Mouse (Mus musculus) liver, embryonic 13.5 days (tissue): ENCODE results near the gene Lpp. TPM values are rescaled to one million over a fixed set of nuclear protein-coding genes. Genes with fewer than 3 reads are reported as not detected.
A peak's percentile ranks its signal among the peaks of the same experiment; 100 is the strongest.

ENCODE experiments used
- ATAC-seq: fragments of 200-750 bp; cut with Nextera tagmentation; 2 replicates; pipeline ENCODE4 v1.8.0; 2017; ENCODE audit warnings: low read depth, mild to moderate bottlenecking, moderate number of reproducible peaks, moderate library complexity
- DNase-seq: peaks from one replicate; pipeline ENCODE4 v3.0.0; 2022
- H3K27ac ChIP-seq: fragments of 300-500 bp; sonication (generic); 2 replicates; pipeline ENCODE4 v1.5.1; 2015; ENCODE audit warnings: moderate library complexity, mild to moderate bottlenecking, inconsistent platforms
- H3K27me3 ChIP-seq: fragments of 300-500 bp; sonication (generic); 2 replicates; pipeline ENCODE4 v1.6.1; 2015; ENCODE audit warnings: mild to moderate bottlenecking, inconsistent platforms
- H3K36me3 ChIP-seq: fragments of 300-500 bp; sonication (generic); 2 replicates; pipeline ENCODE4 v1.6.1; 2015; ENCODE audit warnings: mild to moderate bottlenecking, inconsistent platforms
- H3K4me1 ChIP-seq: fragments of 300-500 bp; sonication (generic); replicated peaks from 2 replicates; pipeline ENCODE4 v1.6.1; 2015; ENCODE audit warnings: inconsistent platforms
- H3K4me2 ChIP-seq: fragments of 300-500 bp; sonication (generic); 2 replicates; pipeline ENCODE4 v1.6.1; 2015; ENCODE audit warnings: inconsistent platforms, mild to moderate bottlenecking, moderate library complexity
- H3K4me3 ChIP-seq: fragments of 300-500 bp; sonication (generic); replicated peaks from 2 replicates; pipeline ENCODE4 v1.5.1; 2015; ENCODE audit warnings: mild to moderate bottlenecking, inconsistent platforms
- H3K9ac ChIP-seq: fragments of 300-500 bp; sonication (generic); 2 replicates; pipeline ENCODE4 v1.6.1; 2015; ENCODE audit warnings: mild to moderate bottlenecking, inconsistent platforms
- H3K9me3 ChIP-seq: fragments of 300-500 bp; sonication (generic); replicated peaks from 2 replicates; pipeline ENCODE4 v1.6.1; 2016; ENCODE audit warnings: inconsistent platforms
- WGBS: fragments of 180-500 bp; shearing (Covaris S2); methylation state at CpG from one replicate; pipeline ENCODE4 v1.1.7; 2015; ENCODE audit not compliant: insufficient replicate concordance; 5-methylcytosine and 5-hydroxymethylcytosine counted together
- polyA plus RNA-seq: library from polyadenylated mRNA; unstranded; fragments of >200 nt; fragmentation: Nextera tagmentation; extraction: Ambion mirVana; gene quantifications from 2 replicates; pipeline ENCODE4 v1.2.1, GENCODE M21; 2015

Lpp gene
- polyA plus RNA-seq, 1 experiment from 2014 or later: 6.1 TPM

DNA sequence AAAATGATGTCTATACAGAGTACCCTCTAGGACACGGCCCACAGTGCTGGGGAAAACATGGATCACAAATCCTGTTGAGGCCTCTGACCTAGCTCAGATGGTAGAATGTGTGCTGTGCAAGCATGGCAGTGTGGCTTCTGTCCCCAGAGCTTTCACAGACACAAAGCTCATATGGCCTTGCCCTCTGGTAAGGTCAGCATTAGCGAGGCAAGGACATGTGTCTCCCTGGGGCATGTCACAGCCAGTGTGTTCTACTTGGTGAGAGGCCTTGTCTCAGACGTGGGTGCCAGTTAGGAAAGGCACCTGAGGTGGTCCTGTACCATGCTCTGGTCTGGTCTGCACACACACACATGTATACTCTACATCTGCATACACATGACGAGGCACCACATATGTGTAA, 30.4 kb downstream of the Lpp start:
- H3K27me3 ChIP-seq: no peaks in the 10 kb centered on the region
- no peak overlapping the region for H3K4me2 ChIP-seq
- peaks cover 15% of the 10 kb centered on the region for H3K4me1 ChIP-seq
- DNase-seq (no peak), ATAC-seq (peak; percentile 18; the same call in 1 of the 2 replicates)
- H3K4me3 ChIP-seq: no peak overlapping the region
- H3K36me3 ChIP-seq: no peaks in the 10 kb centered on the region
- no peak overlapping the region for H3K9ac ChIP-seq
- H3K27ac ChIP-seq: no peak overlapping the region
- 50% methylated on average over 4 of the region's 4 CpGs for WGBS
- H3K9me3 ChIP-seq: no peaks in the 10 kb centered on the region

DNA sequence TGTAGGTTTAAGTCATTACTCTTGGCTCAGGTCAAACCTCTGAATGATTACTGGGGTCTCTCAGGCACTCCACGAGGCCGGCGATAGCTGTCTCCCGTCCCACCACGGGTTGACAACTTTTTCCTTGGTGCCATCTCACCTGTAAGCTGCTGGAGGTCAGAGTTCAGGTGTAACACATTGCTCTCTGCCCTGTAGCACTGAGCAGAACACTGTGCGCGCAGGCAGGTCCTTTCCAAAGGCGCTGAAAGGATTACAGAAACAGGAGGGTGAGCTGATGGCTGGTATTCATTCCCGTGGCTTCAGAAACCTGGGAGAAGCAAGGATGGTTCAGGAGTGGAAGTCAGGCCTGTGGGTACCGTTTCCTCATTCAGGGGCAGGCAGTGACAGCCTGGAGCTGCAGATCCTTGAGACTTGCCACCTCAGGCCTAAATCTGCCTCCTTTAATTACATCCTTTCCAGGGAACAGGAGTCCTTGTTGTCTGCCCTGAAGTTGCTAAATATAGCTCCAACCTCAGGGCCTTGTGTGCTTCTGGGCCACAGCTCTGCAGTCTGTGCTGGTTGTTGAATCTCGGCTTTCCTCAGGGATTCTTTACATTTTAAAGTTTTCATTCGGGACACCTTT, 31.2 kb downstream of the Lpp start:
- Histone ChIP-seq H3K36me3 (no peaks in the 10 kb centered on the region), H3K4me3 (no peak overlapping the region), H3K9ac (no peak overlapping the region), H3K27me3 (no peaks in the 10 kb centered on the region), H3K27ac (no peak overlapping the region), H3K9me3 (no peaks in the 10 kb centered on the region), H3K4me2 (no peak overlapping the region), H3K4me1 (peaks cover 15% of the 10 kb centered on the region)
- ATAC-seq: no peak
- no peak for DNase-seq
- WGBS: 59% methylated on average over 12 of the region's 12 CpGs

DNA sequence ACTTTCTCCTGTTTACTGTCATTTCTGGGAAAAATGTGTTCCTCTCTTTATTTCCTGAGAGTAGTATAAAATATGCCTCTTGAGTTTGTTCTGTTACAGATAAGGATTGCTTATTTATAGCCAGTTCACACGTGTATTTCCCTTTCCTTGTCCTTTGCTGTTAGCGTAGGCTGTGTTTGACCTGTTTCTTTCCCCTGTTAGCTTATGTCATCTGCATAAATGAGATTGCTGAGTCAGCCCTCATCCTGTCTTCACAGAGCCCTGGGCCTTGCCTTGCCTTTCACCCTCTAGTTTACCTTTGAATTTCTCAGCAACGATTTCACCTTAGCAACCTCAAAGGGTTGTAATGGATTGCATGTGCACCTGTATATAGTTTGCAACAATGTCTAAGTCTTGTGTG, 32.5 kb downstream of the Lpp start:
- no peak for ATAC-seq
- Histone ChIP-seq H3K36me3 (no peaks in the 10 kb centered on the region), H3K9ac (no peak overlapping the region), H3K27me3 (no peaks in the 10 kb centered on the region), H3K27ac (no peak overlapping the region), H3K4me3 (no peak overlapping the region), H3K4me2 (no peak overlapping the region), H3K9me3 (no peaks in the 10 kb centered on the region), H3K4me1 (peaks cover 15% of the 10 kb centered on the region)
- DNase-seq: no peak
- WGBS: 27% methylated on average over 3 of the region's 3 CpGs

DNA sequence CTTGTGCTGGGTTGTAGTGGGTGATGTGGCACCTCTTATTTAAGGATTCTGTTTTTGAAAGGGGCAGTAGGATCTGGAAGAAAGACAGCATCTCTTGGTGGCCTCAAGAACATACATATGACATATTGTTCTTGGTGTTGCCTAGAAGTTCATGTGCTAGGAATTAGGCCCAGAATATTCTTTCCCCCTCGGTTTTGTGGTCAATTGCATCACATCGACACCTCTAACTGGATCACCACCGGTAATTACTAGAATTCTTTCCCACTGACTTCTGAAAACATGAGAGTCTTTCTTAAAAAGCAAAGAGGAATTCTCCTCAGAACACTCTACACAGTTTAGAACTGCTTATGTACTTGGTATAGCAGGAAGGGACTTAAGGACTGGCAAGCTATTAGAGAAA, 34.3 kb downstream of the Lpp start:
- Histone ChIP-seq H3K4me2 (no peak overlapping the region), H3K36me3 (no peaks in the 10 kb centered on the region), H3K27me3 (no peaks in the 10 kb centered on the region), H3K9ac (no peak overlapping the region), H3K4me1 (peaks cover 15% of the 10 kb centered on the region), H3K4me3 (no peak overlapping the region), H3K9me3 (no peaks in the 10 kb centered on the region), H3K27ac (no peak overlapping the region)
- WGBS: 53% methylated on average over 3 of the region's 3 CpGs
- DNase-seq: no peak
- no peak for ATAC-seq

DNA sequence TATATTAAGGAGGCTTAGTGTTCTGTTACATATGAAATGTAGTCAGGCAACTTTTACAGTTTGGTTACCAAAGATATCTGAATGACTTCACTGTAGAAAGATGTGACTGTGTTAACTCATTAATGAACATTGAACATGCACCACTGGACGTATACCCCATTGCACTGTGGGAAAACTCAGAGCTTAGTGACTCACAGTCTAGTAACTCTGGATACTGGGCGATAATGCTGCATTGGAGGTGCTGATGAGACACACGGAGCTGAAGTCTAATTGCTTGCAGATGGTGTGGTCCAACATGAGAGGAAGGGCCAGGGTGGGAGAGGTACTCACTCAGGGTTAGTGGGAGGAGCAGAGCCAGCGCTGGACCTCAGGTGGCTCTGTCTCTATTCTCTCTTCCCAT, 34.7 kb downstream of the Lpp start:
- H3K9ac ChIP-seq: no peak overlapping the region
- H3K9me3 ChIP-seq: no peaks in the 10 kb centered on the region
- no peak overlapping the region for H3K4me2 ChIP-seq
- no peaks in the 10 kb centered on the region for H3K27me3 ChIP-seq
- H3K4me1 ChIP-seq: peaks cover 15% of the 10 kb centered on the region
- 61% methylated on average over 4 of the region's 4 CpGs for WGBS
- H3K36me3 ChIP-seq: no peaks in the 10 kb centered on the region
- DNase-seq: no peak
- no peak overlapping the region for H3K4me3 ChIP-seq
- no peak overlapping the region for H3K27ac ChIP-seq
- no peak for ATAC-seq

DNA sequence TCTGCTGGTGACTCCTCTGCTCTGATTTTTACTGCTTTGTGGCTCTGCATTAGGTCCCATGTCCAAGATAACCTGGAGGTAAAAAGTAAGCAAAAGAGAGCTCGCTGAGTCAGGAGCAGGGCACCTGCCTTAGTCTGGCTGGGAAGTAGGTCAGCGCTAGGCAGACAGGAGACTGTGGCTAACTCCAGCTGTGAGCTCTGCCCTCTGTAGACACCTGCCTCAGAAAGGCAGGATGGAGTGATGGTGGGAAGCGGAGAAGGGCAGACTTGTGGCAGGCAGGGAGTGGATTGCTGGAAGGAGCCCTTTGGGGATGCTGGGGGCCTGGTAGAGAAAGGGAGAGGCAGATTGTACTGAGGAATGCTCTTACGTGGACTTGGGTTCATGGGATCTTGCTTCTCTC, 35.4 kb downstream of the Lpp start:
- H3K9me3 ChIP-seq: no peaks in the 10 kb centered on the region
- DNase-seq (no peak), ATAC-seq (no peak)
- no peaks in the 10 kb centered on the region for H3K36me3 ChIP-seq
- 71% methylated on average over 4 of the region's 4 CpGs for WGBS
- H3K4me2 ChIP-seq: no peak overlapping the region
- H3K27me3 ChIP-seq: no peaks in the 10 kb centered on the region
- no peak overlapping the region for H3K9ac ChIP-seq
- H3K4me3 ChIP-seq: no peak overlapping the region
- H3K27ac ChIP-seq: no peak overlapping the region
- peaks cover 21% of the 10 kb centered on the region for H3K4me1 ChIP-seq

DNA sequence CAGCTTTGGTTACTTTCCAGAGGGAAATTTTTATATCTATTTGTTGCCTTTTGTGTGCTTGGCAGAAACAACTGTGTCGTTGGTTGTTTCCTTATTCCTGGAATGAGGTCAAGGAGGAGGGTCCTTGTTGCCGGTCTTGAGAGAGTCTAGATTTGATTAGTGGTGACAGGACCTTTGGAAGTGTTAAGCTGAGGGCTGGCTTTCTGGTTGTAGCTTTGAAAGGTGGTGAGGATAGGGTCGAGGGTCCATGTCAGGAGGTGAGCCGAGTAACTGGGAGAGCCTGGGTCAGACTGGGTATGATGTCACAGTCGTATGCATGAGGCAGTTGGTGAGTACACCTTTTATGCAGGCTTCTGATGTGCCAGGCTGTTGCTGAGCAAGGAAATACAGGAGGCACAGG, 36.4 kb downstream of the Lpp start:
- no peak for ATAC-seq
- Histone ChIP-seq H3K36me3 (no peaks in the 10 kb centered on the region), H3K27me3 (no peaks in the 10 kb centered on the region), H3K27ac (no peak overlapping the region), H3K4me1 (peaks cover 25% of the 10 kb centered on the region), H3K4me3 (no peak overlapping the region), H3K4me2 (no peak overlapping the region), H3K9me3 (no peaks in the 10 kb centered on the region), H3K9ac (no peak overlapping the region)
- WGBS: 54% methylated on average over 5 of the region's 5 CpGs
- DNase-seq: no peak

DNA sequence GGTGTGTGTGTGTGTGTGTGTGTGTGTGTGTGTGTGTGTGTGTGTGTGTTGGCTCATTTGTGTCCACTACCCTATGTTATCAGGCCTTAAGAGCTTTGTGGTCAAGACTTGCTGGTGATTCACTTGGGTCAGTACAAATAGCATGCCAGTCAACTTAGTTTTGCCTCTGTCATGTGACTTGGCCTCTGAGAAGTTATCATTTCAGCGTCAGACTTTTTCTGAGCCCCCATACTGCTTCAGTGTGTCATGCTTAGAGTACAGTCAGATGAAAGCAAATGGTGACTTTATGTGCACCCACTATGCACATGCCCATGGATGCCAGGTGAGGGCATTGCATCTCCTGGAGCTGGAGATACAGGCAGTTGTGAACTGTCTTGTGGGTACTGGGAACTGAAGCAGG, 38.5 kb downstream of the Lpp start:
- Histone ChIP-seq H3K27me3 (no peaks in the 10 kb centered on the region), H3K27ac (no peak overlapping the region), H3K9ac (no peak overlapping the region), H3K4me1 (peaks cover 32% of the 10 kb centered on the region), H3K36me3 (no peaks in the 10 kb centered on the region), H3K9me3 (no peaks in the 10 kb centered on the region), H3K4me2 (no peak overlapping the region), H3K4me3 (no peak overlapping the region)
- ATAC-seq (no peak), DNase-seq (no peak)
- 67% methylated on average over 1 of the region's 1 CpGs for WGBS

DNA sequence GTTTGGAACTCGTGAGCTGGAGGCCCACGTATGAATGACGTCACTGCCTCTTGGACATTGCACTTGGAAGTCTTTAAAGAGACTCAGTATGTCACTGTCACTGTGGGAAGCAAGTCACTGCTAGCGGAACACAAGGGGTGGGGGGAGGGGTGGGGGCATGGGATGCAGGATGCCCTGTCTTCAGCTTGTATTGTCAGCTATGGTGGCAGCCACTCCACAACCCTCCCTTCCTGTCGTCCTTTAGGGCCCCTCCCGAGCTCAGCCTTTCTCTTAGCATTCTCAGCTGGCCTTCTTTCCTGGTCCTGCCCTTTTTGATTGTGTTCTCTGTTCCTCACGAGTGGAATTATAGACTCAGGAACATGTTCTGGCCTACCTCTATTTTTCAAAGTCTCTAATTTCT, 40.3 kb downstream of the Lpp start:
- H3K36me3 ChIP-seq: no peaks in the 10 kb centered on the region
- no peaks in the 10 kb centered on the region for H3K27me3 ChIP-seq
- DNase-seq: no peak
- WGBS: 27% methylated on average over 7 of the region's 7 CpGs
- no peak overlapping the region for H3K9ac ChIP-seq
- no peak overlapping the region for H3K4me2 ChIP-seq
- no peak overlapping the region for H3K27ac ChIP-seq
- H3K4me1 ChIP-seq: peaks cover 30% of the 10 kb centered on the region
- H3K4me3 ChIP-seq: no peak overlapping the region
- ATAC-seq: no peak
- no peaks in the 10 kb centered on the region for H3K9me3 ChIP-seq

DNA sequence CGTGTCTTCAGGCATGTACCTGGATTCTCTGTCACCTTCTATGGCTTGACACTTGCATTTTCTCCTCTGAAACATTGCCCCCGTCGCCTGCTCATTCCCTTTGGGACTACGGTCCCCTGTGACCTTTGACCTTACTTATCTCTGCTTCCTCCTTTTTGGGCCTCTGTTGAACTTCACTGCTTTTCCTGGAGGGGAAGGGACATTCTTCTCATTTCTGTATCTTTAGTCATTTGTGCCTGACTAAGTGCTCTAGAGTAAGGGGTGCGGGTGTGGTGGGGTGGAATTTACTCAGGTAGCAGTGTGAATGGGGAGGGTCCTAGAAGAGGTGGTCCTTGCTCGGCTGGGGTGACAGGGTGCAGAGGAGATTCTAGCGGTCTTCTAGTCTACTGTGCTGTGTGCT, 40.7 kb downstream of the Lpp start:
- Histone ChIP-seq H3K36me3 (no peaks in the 10 kb centered on the region), H3K4me3 (no peak overlapping the region), H3K9ac (no peak overlapping the region), H3K4me2 (no peak overlapping the region), H3K4me1 (peaks cover 30% of the 10 kb centered on the region), H3K27ac (peak overlapping the region; percentile 24; the same call in 1 of the 2 replicates), H3K27me3 (no peaks in the 10 kb centered on the region), H3K9me3 (no peaks in the 10 kb centered on the region)
- WGBS: 38% methylated on average over 7 of the region's 7 CpGs
- no peak for DNase-seq
- ATAC-seq: no peak

DNA sequence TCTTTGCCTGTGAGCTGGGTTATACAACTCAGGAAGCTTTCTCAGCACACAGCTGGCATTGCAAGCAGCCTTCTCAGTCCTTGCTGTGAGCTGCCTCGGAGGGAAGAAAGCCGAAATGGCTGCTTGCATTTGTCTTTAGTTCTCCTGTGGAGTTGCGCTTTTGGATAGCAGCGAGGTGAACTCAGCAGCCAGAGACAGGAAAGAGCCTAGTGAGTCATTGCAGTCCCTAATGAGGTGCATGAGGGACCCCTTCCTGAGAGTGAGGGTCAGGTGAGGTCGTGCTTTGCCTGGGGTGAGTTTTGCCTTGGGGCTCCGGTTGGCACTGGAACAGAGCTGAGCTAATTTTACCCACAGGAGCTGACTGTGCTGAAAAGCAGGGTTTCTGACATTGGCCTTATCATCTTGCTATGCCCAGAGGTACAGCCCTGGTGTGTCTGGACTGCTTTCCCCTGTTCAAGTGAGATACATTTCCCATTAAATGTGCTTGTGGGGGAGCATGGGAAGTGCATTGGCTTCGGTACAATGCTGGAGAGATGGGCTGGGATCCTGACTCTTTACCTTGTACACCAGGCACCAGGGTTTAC, 41.3 kb downstream of the Lpp start:
- H3K27ac ChIP-seq: peak overlapping the region; percentile 26
- ATAC-seq (no peak), DNase-seq (no peak)
- 43% methylated on average over 7 of the region's 7 CpGs for WGBS
- H3K9me3 ChIP-seq: no peaks in the 10 kb centered on the region
- H3K4me3 ChIP-seq: no peak overlapping the region
- H3K36me3 ChIP-seq: no peaks in the 10 kb centered on the region
- H3K9ac ChIP-seq: no peak overlapping the region
- peaks cover 30% of the 10 kb centered on the region for H3K4me1 ChIP-seq
- H3K4me2 ChIP-seq: no peak overlapping the region
- H3K27me3 ChIP-seq: no peaks in the 10 kb centered on the region

DNA sequence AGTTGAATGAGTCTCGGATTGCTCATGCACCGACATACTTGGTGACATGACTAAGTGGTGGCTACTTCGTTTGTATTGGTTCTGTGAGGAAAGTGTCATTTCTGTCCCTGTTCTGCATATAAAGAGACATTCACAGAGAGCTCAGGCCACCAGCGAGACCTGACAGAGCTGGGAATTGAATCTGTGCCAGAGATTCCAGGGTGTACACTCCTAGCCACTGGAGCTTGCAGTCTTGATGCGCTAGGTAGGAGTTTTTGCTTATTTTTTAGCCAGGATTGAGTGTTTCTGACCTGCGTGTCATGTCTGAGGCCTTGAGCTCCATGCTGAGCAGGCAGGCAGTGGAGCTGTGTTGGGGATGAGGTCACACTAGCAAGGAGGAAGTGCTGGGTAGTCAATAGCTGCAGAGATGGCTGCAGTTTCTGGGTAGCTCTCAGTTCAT, 41.8 kb downstream of the Lpp start:
- H3K9me3 ChIP-seq: no peaks in the 10 kb centered on the region
- H3K36me3 ChIP-seq: no peaks in the 10 kb centered on the region
- no peak overlapping the region for H3K4me3 ChIP-seq
- H3K27ac ChIP-seq: peak overlapping the region; percentile 26; the same call in 1 of the 2 replicates
- H3K4me1 ChIP-seq: peaks cover 30% of the 10 kb centered on the region
- DNase-seq (no peak), ATAC-seq (no peak)
- WGBS: 45% methylated on average over 6 of the region's 6 CpGs
- H3K4me2 ChIP-seq: no peak overlapping the region
- no peaks in the 10 kb centered on the region for H3K27me3 ChIP-seq
- no peak overlapping the region for H3K9ac ChIP-seq
